Mouse (Mus musculus) lung, embryonic 14.5 days (tissue): ENCODE data around the gene Tent2. TPM values are rescaled to one million over a fixed set of nuclear protein-coding genes. Genes with fewer than 3 reads are reported as not detected.

Experiments
- ATAC-seq: fragments of 200-750 bp; cut with Nextera tagmentation; 2 replicates; pipeline ENCODE4 v1.8.0; 2017; ENCODE audit warnings: mild to moderate bottlenecking, moderate TSS enrichment, moderate library complexity; ENCODE audit not compliant: insufficient read depth
- DNase-seq: peaks from one replicate; pipeline ENCODE4 v3.0.0-alpha.2; 2015
- H3K27ac ChIP-seq: fragments of 300-500 bp; sonication (generic); 2 replicates; pipeline ENCODE4 v1.5.1; 2014; ENCODE audit warnings: low read depth, mild to moderate bottlenecking, moderate library complexity
- H3K27me3 ChIP-seq: fragments of 300-500 bp; sonication (generic); 2 replicates; pipeline ENCODE4 v1.6.1; 2014; ENCODE audit warnings: low read length, control low read depth; ENCODE audit not compliant: insufficient read depth
- H3K36me3 ChIP-seq: fragments of 300-500 bp; sonication (generic); 2 replicates; pipeline ENCODE4 v1.6.1; 2014; ENCODE audit warnings: control low read depth; ENCODE audit not compliant: insufficient read depth
- H3K4me1 ChIP-seq: fragments of 300-500 bp; sonication (generic); 2 replicates; pipeline ENCODE4 v1.6.1; 2014; ENCODE audit warnings: antibody characterized with exemption, control low read depth; ENCODE audit not compliant: insufficient read depth
- H3K4me2 ChIP-seq: fragments of 300-500 bp; sonication (generic); 2 replicates; pipeline ENCODE4 v1.6.1; 2014; ENCODE audit warnings: mild to moderate bottlenecking
- H3K4me3 ChIP-seq: fragments of 300-500 bp; sonication (generic); 2 replicates; pipeline ENCODE4 v1.5.1; 2014; ENCODE audit warnings: low read depth, low read length
- H3K9ac ChIP-seq: fragments of 300-500 bp; sonication (generic); 2 replicates; pipeline ENCODE4 v1.6.1; 2014
- H3K9me3 ChIP-seq: fragments of 300-500 bp; sonication (generic); 2 replicates; pipeline ENCODE4 v1.6.1; 2016; ENCODE audit warnings: low read depth, low read length, control low read depth
- CTCF ChIP-seq: IDR thresholded peaks from 2 replicates; pipeline ENCODE4 v1.5.1; 2016; ENCODE audit warnings: antibody characterized with exemption, low read depth
- WGBS: fragments of 180-500 bp; shearing (Covaris S2); extraction: QIAGEN DNeasy Blood & Tissue Kit; methylation state at CpG from one replicate; pipeline ENCODE4 v1.1.7; 2014; 5-methylcytosine and 5-hydroxymethylcytosine counted together
- polyA plus RNA-seq: library from polyadenylated mRNA; unstranded; fragments of >200 nt; fragmentation: Nextera tagmentation; extraction: Ambion mirVana; gene quantifications from 2 replicates; pipeline ENCODE4 v1.2.1, GENCODE M21; 2014

Tent2 gene
- polyA plus RNA-seq, 1 experiment from 2014 or later = 71.9 TPM

DNA sequence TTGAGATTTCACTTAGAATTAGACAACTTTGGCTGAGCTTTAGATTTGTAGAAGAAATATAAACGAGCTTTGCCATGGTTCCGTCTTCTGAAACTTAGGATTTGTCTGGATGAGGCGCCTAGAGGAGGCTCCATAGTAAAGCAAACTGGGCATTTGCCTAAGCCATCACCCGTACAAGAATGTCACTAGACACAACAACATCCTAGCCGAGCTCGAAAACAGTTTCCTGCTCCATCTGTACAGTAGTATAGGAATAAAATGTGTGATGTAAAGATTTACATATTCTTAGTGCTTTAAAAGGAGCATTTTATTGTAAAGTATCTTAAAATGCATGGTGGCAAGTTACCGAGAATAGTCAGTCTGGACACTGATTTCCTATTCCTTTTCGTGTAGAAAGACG lies 69.9 kb downstream of the Tent2 start:
- no peak overlapping the region for H3K9ac ChIP-seq
- no peak for DNase-seq
- 88% methylated on average over 9 of the region's 9 CpGs for WGBS
- no peaks in the 10 kb centered on the region for H3K9me3 ChIP-seq
- no peaks in the 10 kb centered on the region for H3K27me3 ChIP-seq
- H3K27ac ChIP-seq = no peak overlapping the region
- TF ChIP-seq CTCF = no peak
- no peak overlapping the region for H3K4me2 ChIP-seq
- no peaks in the 10 kb centered on the region for H3K36me3 ChIP-seq
- H3K4me1 ChIP-seq = no peaks in the 10 kb centered on the region
- no peak for ATAC-seq
- no peak overlapping the region for H3K4me3 ChIP-seq

DNA sequence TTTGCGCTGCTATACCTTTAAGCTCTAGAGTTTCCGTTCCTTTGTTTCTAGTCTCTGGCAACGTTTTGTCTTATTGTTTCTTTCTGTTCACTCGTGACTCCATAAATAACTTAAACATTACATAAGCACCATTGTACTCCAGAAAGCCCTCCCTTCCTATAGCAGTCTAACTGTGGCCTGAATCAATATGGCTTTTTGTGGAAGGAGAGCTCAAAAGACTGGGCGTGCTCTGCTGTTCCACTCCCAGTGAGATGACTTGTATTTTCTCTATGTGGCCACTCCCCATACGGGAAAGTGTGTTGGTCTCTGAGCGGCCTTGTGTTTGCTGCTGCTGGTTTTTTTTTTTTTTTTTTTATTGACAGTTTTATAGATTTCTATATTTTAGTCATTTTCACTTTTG lies 74.9 kb downstream of the Tent2 start:
- no peaks in the 10 kb centered on the region for H3K9me3 ChIP-seq
- no peak for ATAC-seq
- H3K4me2 ChIP-seq = no peak overlapping the region
- H3K4me3 ChIP-seq = no peak overlapping the region
- H3K9ac ChIP-seq = no peak overlapping the region
- H3K27me3 ChIP-seq = no peaks in the 10 kb centered on the region
- H3K4me1 ChIP-seq = no peaks in the 10 kb centered on the region
- H3K27ac ChIP-seq = no peak overlapping the region
- TF ChIP-seq CTCF = no peak
- H3K36me3 ChIP-seq = no peaks in the 10 kb centered on the region
- DNase-seq = peak; percentile 12
- 71% methylated on average over 7 of the region's 7 CpGs for WGBS

DNA sequence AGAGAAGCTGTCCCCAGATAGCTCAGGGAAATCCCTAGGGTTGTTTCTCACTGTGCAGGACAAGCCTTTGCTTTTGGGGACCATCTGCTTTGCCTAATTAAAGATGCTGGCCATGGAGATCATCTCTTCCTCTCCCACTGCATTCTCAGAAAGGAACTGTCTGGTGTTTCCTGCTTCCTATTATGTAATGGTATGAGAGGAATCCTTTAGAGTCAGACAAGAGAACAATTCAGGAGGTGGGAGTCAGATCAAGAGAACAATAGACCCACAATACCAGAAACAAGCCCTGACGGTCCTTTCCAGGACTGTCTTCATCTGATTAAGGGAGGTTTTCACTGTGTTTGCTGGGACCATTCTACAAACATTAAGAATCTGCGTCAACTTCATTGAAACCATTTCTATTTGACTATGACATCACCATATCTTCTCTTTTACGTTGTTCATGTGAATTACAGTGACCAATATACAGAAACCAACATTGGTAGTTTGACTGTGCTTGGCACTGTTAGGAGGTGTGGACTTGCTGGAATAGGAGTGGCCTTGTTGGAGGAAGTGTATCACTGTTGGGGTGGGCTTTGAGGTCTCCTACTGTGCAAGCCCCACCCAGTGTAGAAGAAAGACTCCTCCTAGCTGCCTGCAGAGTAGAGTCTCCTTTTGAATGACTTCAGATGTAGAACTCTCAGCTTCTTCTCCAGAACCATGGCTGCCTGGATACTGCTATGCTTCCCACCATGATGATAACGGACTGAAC lies 89.7 kb downstream of the Tent2 start:
- H3K9ac ChIP-seq = no peak overlapping the region
- H3K36me3 ChIP-seq = no peaks in the 10 kb centered on the region
- DNase-seq = no peak
- H3K9me3 ChIP-seq = no peaks in the 10 kb centered on the region
- no peak overlapping the region for H3K4me2 ChIP-seq
- WGBS = 73% methylated on average over 4 of the region's 4 CpGs
- TF ChIP-seq CTCF = no peak
- no peak overlapping the region for H3K4me3 ChIP-seq
- no peak for ATAC-seq
- H3K27me3 ChIP-seq = no peaks in the 10 kb centered on the region
- no peak overlapping the region for H3K27ac ChIP-seq
- H3K4me1 ChIP-seq = no peaks in the 10 kb centered on the region

DNA sequence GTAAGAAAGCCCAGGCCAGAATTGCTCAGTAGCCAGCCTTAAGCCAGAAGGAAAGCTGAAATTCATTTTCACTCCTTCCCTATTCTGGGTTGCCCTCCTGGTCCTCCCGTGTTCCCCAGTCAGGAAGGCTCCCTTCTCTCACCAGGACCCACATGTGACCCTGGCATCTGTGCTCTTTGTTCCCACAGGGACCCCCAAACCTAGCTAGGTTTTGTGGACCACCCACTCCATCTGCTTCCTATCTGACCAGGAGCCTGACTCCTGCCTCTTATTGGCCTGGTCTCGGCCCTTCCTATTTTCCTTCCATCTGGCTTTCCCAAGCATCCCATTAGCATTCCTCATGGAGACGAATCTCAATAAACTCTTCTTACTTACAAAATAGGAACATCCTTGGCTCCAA lies 93.6 kb downstream of the Tent2 start:
- Histone ChIP-seq H3K9ac (no peak overlapping the region), H3K36me3 (no peaks in the 10 kb centered on the region), H3K4me3 (no peak overlapping the region), H3K27ac (no peak overlapping the region), H3K9me3 (no peaks in the 10 kb centered on the region), H3K27me3 (no peaks in the 10 kb centered on the region), H3K4me1 (no peaks in the 10 kb centered on the region), H3K4me2 (no peak overlapping the region)
- TF ChIP-seq CTCF = no peak
- ATAC-seq (no peak), DNase-seq (no peak)
- WGBS = 83% methylated on average over 3 of the region's 3 CpGs

DNA sequence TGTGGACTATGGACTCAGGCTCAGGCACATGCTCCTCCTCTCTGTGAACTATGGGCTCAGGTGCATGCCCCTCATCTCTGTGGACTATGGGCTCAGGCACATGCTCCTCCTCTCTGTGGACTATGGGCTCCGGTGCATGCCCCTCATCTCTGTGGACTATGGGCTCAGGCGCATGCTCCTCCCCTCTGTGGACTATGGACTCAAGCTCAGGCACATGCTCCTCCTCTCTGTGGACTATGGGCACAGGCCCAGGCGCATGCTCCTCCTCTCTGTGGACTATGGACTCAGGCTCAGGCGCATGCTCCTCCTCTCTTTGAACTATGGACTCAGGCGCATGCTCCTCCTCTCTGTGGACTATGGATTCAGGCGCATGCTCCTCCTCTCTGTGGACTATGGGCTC lies 95.5 kb downstream of the Tent2 start:
- Histone ChIP-seq H3K9ac (no peak overlapping the region), H3K27me3 (no peaks in the 10 kb centered on the region), H3K4me2 (no peak overlapping the region), H3K9me3 (no peaks in the 10 kb centered on the region), H3K36me3 (no peaks in the 10 kb centered on the region), H3K27ac (no peak overlapping the region), H3K4me1 (no peaks in the 10 kb centered on the region), H3K4me3 (no peak overlapping the region)
- no peak for DNase-seq
- TF ChIP-seq CTCF = no peak
- no peak for ATAC-seq
- 89% methylated on average over 6 of the region's 6 CpGs for WGBS

Other genes with a start within 250 kb of the Tent2 start
- gene Cmya5, start 47.7 kb downstream of the Tent2 start, polyA plus RNA-seq = 0.38 and 0.53 TPM in 2 replicates
- gene Homer1, start 107.2 kb upstream of the Tent2 start, polyA plus RNA-seq = 5.8 and 6.4 TPM in 2 replicates